Mouse (Mus musculus): ENCODE measurements around the gene Abhd2. TPM values are rescaled to one million over a fixed set of nuclear protein-coding genes. Genes with fewer than 3 reads are reported as not detected.
"Not testable (repeated sequence)": the region's sequence is repeated elsewhere in the genome, so short reads cannot be mapped to it uniquely, and the experiment has no call there.

Abhd2 gene
- polyA plus RNA-seq, 1 experiment from 2014 or later, result 11.6 TPM

GRCm38 (mm10) chr7:79283671-79283941, 10.6 kb downstream of the Abhd2 start:
- H3K9ac ChIP-seq (ENCODE audit: low read length), result not testable (repeated sequence)

GRCm38 (mm10) chr7:79284160-79284888, 11.3 kb downstream of the Abhd2 start:
- Histone ChIP-seq H3K36me3 (ENCODE audit: control insufficient read depth, insufficient read depth, low read length) (no peaks in the 10 kb centered on the region), H3K9ac (ENCODE audit: low read length) (no peak overlapping the region), H3K27me3 (ENCODE audit: control insufficient read depth, insufficient read depth, low read length) (no peaks in the 10 kb centered on the region), H3K27ac (ENCODE audit: low read depth, low read length) (no peak overlapping the region; the same call in 1 of the 2 replicates), H3K4me3 (ENCODE audit: low read depth, low read length) (no peak overlapping the region), H3K4me1 (ENCODE audit: control insufficient read depth, insufficient read depth, low read length) (peaks cover 8% of the 10 kb centered on the region), H3K4me2 (no peak overlapping the region), H3K9me3 (ENCODE audit: control insufficient read depth, low read length) (no peaks in the 10 kb centered on the region)
- WGBS, result 45% methylated on average over 14 of the region's 14 CpGs
- ATAC-seq (ENCODE audit: low FRiP score) (no peak), DNase-seq (ENCODE audit: low spot score, missing footprints) (peak; percentile 80)

More at GRCm38 (mm10) chr7:79283671-79283941, 10.6 kb downstream of the Abhd2 start:
- H3K4me1 ChIP-seq (ENCODE audit: control insufficient read depth, insufficient read depth, low read length), result peaks cover 15% of the 10 kb centered on the region
- H3K4me2 ChIP-seq; H3K36me3 ChIP-seq (ENCODE audit: control insufficient read depth, insufficient read depth, low read length); H3K4me3 ChIP-seq (ENCODE audit: low read depth, low read length); DNase-seq (ENCODE audit: low spot score, missing footprints); H3K27ac ChIP-seq (ENCODE audit: low read depth, low read length); H3K27me3 ChIP-seq (ENCODE audit: control insufficient read depth, insufficient read depth, low read length); ATAC-seq (ENCODE audit: low FRiP score); H3K9me3 ChIP-seq (ENCODE audit: control insufficient read depth, low read length): not testable (repeated sequence)
- WGBS, result 92% methylated on average over 1 of the region's 1 CpGs

- H3K9ac ChIP-seq (ENCODE audit: low read length), result no peak overlapping the region
- no peak overlapping the region for H3K4me3 ChIP-seq (ENCODE audit: low read depth, low read length)
- H3K4me2 ChIP-seq, result no peak overlapping the region
- no peak for ATAC-seq (ENCODE audit: low FRiP score)
- no peaks in the 10 kb centered on the region for H3K9me3 ChIP-seq (ENCODE audit: control insufficient read depth, low read length)
- H3K27me3 ChIP-seq (ENCODE audit: control insufficient read depth, insufficient read depth, low read length), result no peaks in the 10 kb centered on the region
- H3K36me3 ChIP-seq (ENCODE audit: control insufficient read depth, insufficient read depth, low read length), result no peaks in the 10 kb centered on the region
- peaks cover 8% of the 10 kb centered on the region for H3K4me1 ChIP-seq (ENCODE audit: control insufficient read depth, insufficient read depth, low read length)
- DNase-seq (ENCODE audit: low spot score, missing footprints), result peak; percentile 72
- 87% methylated on average over 8 of the region's 8 CpGs for WGBS
- H3K27ac ChIP-seq (ENCODE audit: low read depth, low read length), result no peak overlapping the region; the same call in 1 of the 2 replicates
These were observed 11.9 kb downstream of the Abhd2 start for GRCm38 (mm10) chr7:79284889-79285280.

GRCm38 (mm10) chr7:79285408-79285807, 12.4 kb downstream of the Abhd2 start:
- peaks cover 8% of the 10 kb centered on the region for H3K4me1 ChIP-seq (ENCODE audit: control insufficient read depth, insufficient read depth, low read length)
- DNase-seq (ENCODE audit: low spot score, missing footprints), result peak; percentile 45
- H3K27ac ChIP-seq (ENCODE audit: low read depth, low read length), result no peak overlapping the region
- no peaks in the 10 kb centered on the region for H3K9me3 ChIP-seq (ENCODE audit: control insufficient read depth, low read length)
- no peak overlapping the region for H3K4me2 ChIP-seq
- 96% methylated on average over 13 of the region's 13 CpGs for WGBS
- H3K9ac ChIP-seq (ENCODE audit: low read length), result no peak overlapping the region
- H3K36me3 ChIP-seq (ENCODE audit: control insufficient read depth, insufficient read depth, low read length), result no peaks in the 10 kb centered on the region
- no peak overlapping the region for H3K4me3 ChIP-seq (ENCODE audit: low read depth, low read length)
- ATAC-seq (ENCODE audit: low FRiP score), result no peak
- H3K27me3 ChIP-seq (ENCODE audit: control insufficient read depth, insufficient read depth, low read length), result no peaks in the 10 kb centered on the region

- DNase-seq (ENCODE audit: low spot score, missing footprints), result no peak
- H3K4me2 ChIP-seq, result no peak overlapping the region
- no peaks in the 10 kb centered on the region for H3K9me3 ChIP-seq (ENCODE audit: control insufficient read depth, low read length)
- no peaks in the 10 kb centered on the region for H3K36me3 ChIP-seq (ENCODE audit: control insufficient read depth, insufficient read depth, low read length)
- peaks cover 8% of the 10 kb centered on the region for H3K4me1 ChIP-seq (ENCODE audit: control insufficient read depth, insufficient read depth, low read length)
- no peaks in the 10 kb centered on the region for H3K27me3 ChIP-seq (ENCODE audit: control insufficient read depth, insufficient read depth, low read length)
- 97% methylated on average over 6 of the region's 6 CpGs for WGBS
- H3K9ac ChIP-seq (ENCODE audit: low read length), result no peak overlapping the region
- no peak overlapping the region for H3K4me3 ChIP-seq (ENCODE audit: low read depth, low read length)
- ATAC-seq (ENCODE audit: low FRiP score), result no peak
- H3K27ac ChIP-seq (ENCODE audit: low read depth, low read length), result no peak overlapping the region
These were observed 14.2 kb downstream of the Abhd2 start for GRCm38 (mm10) chr7:79287226-79287625.

DNA sequence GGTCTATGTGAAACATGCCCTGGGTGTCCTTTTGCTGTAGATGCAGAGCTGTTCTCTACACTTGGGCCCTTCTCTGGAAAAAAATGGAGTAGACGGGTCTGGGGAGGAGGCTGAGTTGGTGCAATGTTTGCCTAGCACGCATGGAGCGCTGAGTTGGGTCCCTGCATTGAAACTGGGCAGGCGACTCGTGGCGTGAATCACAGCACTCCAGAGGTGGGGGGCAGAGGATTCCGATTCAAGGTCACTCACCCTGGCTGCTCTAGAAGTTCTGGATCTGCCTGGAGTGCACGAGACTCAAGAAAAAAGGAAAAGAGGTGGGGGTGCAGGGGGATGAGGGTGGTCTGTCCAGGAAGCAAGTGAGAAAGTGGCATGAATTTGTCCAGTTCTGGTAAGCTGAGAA, 14.9 kb downstream of the Abhd2 start:
- no peak for ATAC-seq (ENCODE audit: low FRiP score)
- 90% methylated on average over 8 of the region's 8 CpGs for WGBS
- DNase-seq (ENCODE audit: low spot score, missing footprints), result no peak

GRCm38 (mm10) chr7:79288422-79288821, 15.4 kb downstream of the Abhd2 start:
- Histone ChIP-seq H3K9me3 (ENCODE audit: control insufficient read depth, low read length) (no peaks in the 10 kb centered on the region), H3K9ac (ENCODE audit: low read length) (no peak overlapping the region), H3K4me2 (no peak overlapping the region), H3K4me1 (ENCODE audit: control insufficient read depth, insufficient read depth, low read length) (peaks cover 15% of the 10 kb centered on the region), H3K27ac (ENCODE audit: low read depth, low read length) (no peak overlapping the region), H3K27me3 (ENCODE audit: control insufficient read depth, insufficient read depth, low read length) (no peaks in the 10 kb centered on the region), H3K4me3 (ENCODE audit: low read depth, low read length) (no peak overlapping the region), H3K36me3 (ENCODE audit: control insufficient read depth, insufficient read depth, low read length) (no peaks in the 10 kb centered on the region)
- 91% methylated on average over 5 of the region's 5 CpGs for WGBS
- no peak for ATAC-seq (ENCODE audit: low FRiP score)
- no peak for DNase-seq (ENCODE audit: low spot score, missing footprints)

More for the DNA sequence above, 14.9 kb downstream of the Abhd2 start:
- Histone ChIP-seq H3K9ac (ENCODE audit: low read length) (no peak overlapping the region), H3K4me1 (ENCODE audit: control insufficient read depth, insufficient read depth, low read length) (peaks cover 13% of the 10 kb centered on the region), H3K4me2 (no peak overlapping the region), H3K36me3 (ENCODE audit: control insufficient read depth, insufficient read depth, low read length) (no peaks in the 10 kb centered on the region), H3K27ac (ENCODE audit: low read depth, low read length) (no peak overlapping the region), H3K4me3 (ENCODE audit: low read depth, low read length) (no peak overlapping the region), H3K9me3 (ENCODE audit: control insufficient read depth, low read length) (no peaks in the 10 kb centered on the region), H3K27me3 (ENCODE audit: control insufficient read depth, insufficient read depth, low read length) (no peaks in the 10 kb centered on the region)

GRCm38 (mm10) chr7:79293605-79294232, 20.7 kb downstream of the Abhd2 start:
- no peaks in the 10 kb centered on the region for H3K9me3 ChIP-seq (ENCODE audit: control insufficient read depth, low read length)
- peaks cover 7% of the 10 kb centered on the region for H3K36me3 ChIP-seq (ENCODE audit: control insufficient read depth, insufficient read depth, low read length)
- 49% methylated on average over 14 of the region's 14 CpGs for WGBS
- no peak overlapping the region for H3K4me2 ChIP-seq
- peaks cover 13% of the 10 kb centered on the region for H3K4me1 ChIP-seq (ENCODE audit: control insufficient read depth, insufficient read depth, low read length)
- no peak for DNase-seq (ENCODE audit: low spot score, missing footprints)
- no peak overlapping the region for H3K9ac ChIP-seq (ENCODE audit: low read length)
- no peak overlapping the region for H3K4me3 ChIP-seq (ENCODE audit: low read depth, low read length)
- no peak for ATAC-seq (ENCODE audit: low FRiP score)
- H3K27me3 ChIP-seq (ENCODE audit: control insufficient read depth, insufficient read depth, low read length), result no peaks in the 10 kb centered on the region
- no peak overlapping the region for H3K27ac ChIP-seq (ENCODE audit: low read depth, low read length)

DNA sequence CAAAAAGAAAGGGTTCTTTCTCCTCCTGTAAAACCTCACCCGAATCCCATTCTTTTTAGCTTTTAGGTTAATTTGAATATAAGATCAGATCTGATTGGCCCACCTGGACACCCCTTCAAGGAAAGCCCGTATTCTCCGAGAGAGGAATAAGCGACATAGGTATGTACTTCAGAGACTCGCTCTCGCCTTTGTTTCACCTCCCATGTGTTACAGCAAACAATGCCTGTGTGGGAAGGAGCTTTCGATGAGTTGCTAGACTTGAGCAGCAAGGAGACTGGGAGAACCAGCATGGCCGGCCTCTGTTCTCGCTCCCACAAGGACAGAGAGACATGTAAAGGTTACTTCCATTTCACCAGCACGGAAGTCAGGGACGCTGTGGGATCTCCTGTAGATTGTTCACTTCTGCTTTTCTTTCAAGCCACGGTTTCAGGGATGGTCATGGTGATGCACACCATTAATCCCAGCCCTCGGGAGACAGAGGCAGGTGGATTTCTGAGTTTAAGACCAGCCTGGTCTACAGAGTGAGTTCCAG, 21.5 kb downstream of the Abhd2 start:
- no peak overlapping the region for H3K27ac ChIP-seq (ENCODE audit: low read depth, low read length)

More for the DNA sequence above, 21.5 kb downstream of the Abhd2 start:
- Histone ChIP-seq H3K27me3 (ENCODE audit: control insufficient read depth, insufficient read depth, low read length) (no peaks in the 10 kb centered on the region), H3K9ac (ENCODE audit: low read length) (no peak overlapping the region), H3K4me3 (ENCODE audit: low read depth, low read length) (no peak overlapping the region), H3K4me2 (no peak overlapping the region), H3K4me1 (ENCODE audit: control insufficient read depth, insufficient read depth, low read length) (peaks cover 13% of the 10 kb centered on the region), H3K36me3 (ENCODE audit: control insufficient read depth, insufficient read depth, low read length) (peaks cover 7% of the 10 kb centered on the region), H3K9me3 (ENCODE audit: control insufficient read depth, low read length) (no peaks in the 10 kb centered on the region)
- DNase-seq (ENCODE audit: low spot score, missing footprints) (no peak), ATAC-seq (ENCODE audit: low FRiP score) (no peak)
- 88% methylated on average over 13 of the region's 13 CpGs for WGBS

Data from midbrain, embryonic 11.5 days (tissue).